Mouse (Mus musculus) embryonic facial prominence, embryonic 13.5 days (tissue): ENCODE measurements around the gene Dbn1. TPM values are rescaled to one million over a fixed set of nuclear protein-coding genes. Genes with fewer than 3 reads are reported as not detected.

Source experiments
- ATAC-seq: fragments of 200-750 bp; cut with Nextera tagmentation; 2 replicates; pipeline ENCODE4 v1.8.0; 2017; ENCODE audit warnings: low read depth; ENCODE audit not compliant: insufficient number of reproducible peaks, insufficient read depth, low FRiP score, low TSS enrichment
- H3K27ac ChIP-seq: fragments of 300-500 bp; sonication (generic); 2 replicates; pipeline ENCODE4 v1.5.1; 2015; ENCODE audit warnings: moderate library complexity, mild to moderate bottlenecking, inconsistent platforms
- H3K27me3 ChIP-seq: fragments of 300-500 bp; sonication (generic); 2 replicates; pipeline ENCODE4 v1.6.1; 2015; ENCODE audit warnings: mild to moderate bottlenecking, inconsistent platforms
- H3K36me3 ChIP-seq: fragments of 300-500 bp; sonication (generic); 2 replicates; pipeline ENCODE4 v1.6.1; 2015; ENCODE audit warnings: mild to moderate bottlenecking, inconsistent platforms
- H3K4me1 ChIP-seq: fragments of 300-500 bp; sonication (generic); 2 replicates; pipeline ENCODE4 v1.6.1; 2015; ENCODE audit warnings: inconsistent platforms
- H3K4me2 ChIP-seq: fragments of 300-500 bp; sonication (generic); 2 replicates; pipeline ENCODE4 v1.6.1; 2015; ENCODE audit warnings: moderate library complexity, mild to moderate bottlenecking, inconsistent platforms
- H3K4me3 ChIP-seq: fragments of 300-500 bp; sonication (generic); 2 replicates; pipeline ENCODE4 v1.5.1; 2015; ENCODE audit warnings: mild to moderate bottlenecking, inconsistent platforms
- H3K9ac ChIP-seq: fragments of 300-500 bp; sonication (generic); 2 replicates; pipeline ENCODE4 v1.6.1; 2015; ENCODE audit warnings: mild to moderate bottlenecking, inconsistent platforms
- H3K9me3 ChIP-seq: fragments of 300-500 bp; sonication (generic); 2 replicates; pipeline ENCODE4 v1.6.1; 2016; ENCODE audit warnings: inconsistent platforms
- WGBS: fragments of 180-500 bp; shearing (Covaris S2); methylation state at CpG from one replicate; pipeline ENCODE4 v1.1.7; 2015; ENCODE audit warnings: mixed read lengths; 5-methylcytosine and 5-hydroxymethylcytosine counted together
- polyA plus RNA-seq: library from polyadenylated mRNA; unstranded; fragments of >200 nt; fragmentation: Nextera tagmentation; extraction: Ambion mirVana; gene quantifications from 2 replicates; pipeline ENCODE4 v1.2.1, GENCODE M21; 2015

Dbn1 gene
- polyA plus RNA-seq = 275 and 276 TPM in 2 replicates

GRCm38 (mm10) chr13:55487578-55488498, at the start of gene Dbn1:
Dbn1 (minus strand) TSS chr13:55488111.
- Histone ChIP-seq H3K27me3 (no peaks in the 10 kb centered on the region), H3K4me3 (peak within 1 kb of the TSS; percentile 100), H3K4me2 (peak within 1 kb of the TSS; percentile 94), H3K9me3 (no peaks in the 10 kb centered on the region), H3K27ac (peak within 1 kb of the TSS; percentile 92), H3K4me1 (peaks cover 42% of the 10 kb centered on the region), H3K9ac (peak within 1 kb of the TSS; percentile 100), H3K36me3 (peaks cover 7% of the 10 kb centered on the region)
- 1% methylated on average over 73 of the region's 83 CpGs for WGBS
- peak; percentile 69 for ATAC-seq

GRCm38 (mm10) chr13:55536194-55537175, 48.6 kb upstream of the Dbn1 start, which contains the start of gene Ddx41:
Ddx41 (minus strand) TSS chr13:55536658.
- peak; percentile 95 for ATAC-seq
- peaks cover 16% of the 10 kb centered on the region for H3K4me1 ChIP-seq
- WGBS = under 1% methylated on average over 70 of the region's 70 CpGs
- H3K4me2 ChIP-seq = peak within 1 kb of the TSS; percentile 97
- H3K9ac ChIP-seq = peak within 1 kb of the TSS; percentile 91
- H3K36me3 ChIP-seq = peaks cover 78% of the 10 kb centered on the region
- H3K4me3 ChIP-seq = peak within 1 kb of the TSS; percentile 91
- no peaks in the 10 kb centered on the region for H3K27me3 ChIP-seq
- H3K27ac ChIP-seq = peak within 1 kb of the TSS; percentile 65
- H3K9me3 ChIP-seq = no peaks in the 10 kb centered on the region

GRCm38 (mm10) chr13:55535796-55536193, 47.9 kb upstream of the Dbn1 start:
- WGBS = 18% methylated on average over 17 of the region's 17 CpGs
- Histone ChIP-seq H3K27me3 (no peaks in the 10 kb centered on the region), H3K36me3 (peaks cover 78% of the 10 kb centered on the region), H3K4me2 (peak overlapping the region; percentile 97), H3K9me3 (no peaks in the 10 kb centered on the region), H3K27ac (peak overlapping the region; percentile 28; the same call in 1 of the 2 replicates), H3K4me3 (peak overlapping the region; percentile 91), H3K9ac (peak overlapping the region; percentile 91), H3K4me1 (peaks cover 16% of the 10 kb centered on the region)
- no peak for ATAC-seq

GRCm38 (mm10) chr13:55535191-55535590, 47.3 kb upstream of the Dbn1 start:
- no peak for ATAC-seq
- peak overlapping the region; percentile 97 for H3K4me2 ChIP-seq
- peaks cover 78% of the 10 kb centered on the region for H3K36me3 ChIP-seq
- H3K4me1 ChIP-seq = peaks cover 16% of the 10 kb centered on the region
- H3K9ac ChIP-seq = peak overlapping the region; percentile 91
- no peaks in the 10 kb centered on the region for H3K9me3 ChIP-seq
- no peak overlapping the region for H3K27ac ChIP-seq
- no peaks in the 10 kb centered on the region for H3K27me3 ChIP-seq
- H3K4me3 ChIP-seq = peak overlapping the region; percentile 91
- WGBS = 91% methylated on average over 15 of the region's 15 CpGs

- no peak within 1 kb of the TSS for H3K4me3 ChIP-seq
- ATAC-seq = no peak
- H3K27me3 ChIP-seq = no peaks in the 10 kb centered on the region
- no peaks in the 10 kb centered on the region for H3K9me3 ChIP-seq
- H3K27ac ChIP-seq = no peak within 1 kb of the TSS
- H3K4me2 ChIP-seq = no peak within 1 kb of the TSS
- 74% methylated on average over 8 of the region's 8 CpGs for WGBS
- peaks cover 56% of the 10 kb centered on the region for H3K36me3 ChIP-seq
- no peak within 1 kb of the TSS for H3K9ac ChIP-seq
- H3K4me1 ChIP-seq = no peaks in the 10 kb centered on the region
Measured at GRCm38 (mm10) chr13:55529198-55529915, 41.4 kb upstream of the Dbn1 start, which contains the start of gene Dok3. Dok3 (minus strand) TSS chr13:55529296.

DNA sequence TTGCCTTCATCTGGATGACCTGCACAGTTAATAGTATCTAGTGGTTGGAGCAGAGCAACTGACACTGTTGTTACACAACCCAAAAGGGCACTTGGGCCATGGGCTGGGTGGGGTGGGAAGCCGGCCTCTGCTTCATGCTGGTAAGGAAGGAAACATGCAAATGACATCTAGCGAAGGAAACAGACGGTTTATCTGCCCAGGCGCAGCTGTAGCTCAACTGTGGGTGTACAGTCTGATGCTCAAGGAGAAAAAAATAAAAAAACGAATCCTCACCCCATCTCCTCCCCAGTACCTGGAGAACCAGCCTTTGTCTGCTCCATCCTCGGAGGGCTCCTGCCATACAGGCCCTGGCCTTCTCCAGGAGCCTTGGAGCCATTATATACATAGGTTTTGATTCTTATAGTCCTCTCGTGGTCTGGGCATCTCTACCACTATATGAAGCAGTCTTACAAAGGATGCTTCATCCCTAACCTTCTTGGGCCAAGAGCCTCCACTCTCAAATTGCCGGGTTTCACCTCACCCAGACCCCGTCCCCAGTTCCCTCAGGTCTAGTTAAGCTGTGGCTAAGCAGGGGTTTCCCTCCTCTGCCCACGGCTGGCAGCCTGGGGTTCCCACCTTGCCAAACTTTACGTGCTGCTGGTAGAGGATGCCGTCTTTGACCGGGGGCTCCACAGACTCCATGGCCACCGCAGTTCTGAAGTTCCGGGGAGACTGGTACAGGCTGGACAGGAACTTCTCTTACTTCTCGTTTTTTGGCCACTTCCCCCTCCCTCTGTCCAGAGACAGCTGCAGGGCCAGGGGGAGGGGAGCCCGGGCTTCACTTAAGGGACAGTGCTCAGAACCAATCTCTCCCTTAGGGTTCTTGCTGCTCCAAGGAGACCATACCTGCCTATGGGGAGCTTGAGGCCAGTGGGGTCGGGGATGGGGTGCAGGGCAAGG, 40.2 kb upstream of the Dbn1 start:
- 82% methylated on average over 18 of the region's 18 CpGs for WGBS
- H3K9ac ChIP-seq = no peak overlapping the region
- H3K4me1 ChIP-seq = no peaks in the 10 kb centered on the region
- peaks cover 43% of the 10 kb centered on the region for H3K36me3 ChIP-seq
- ATAC-seq = no peak
- no peaks in the 10 kb centered on the region for H3K27me3 ChIP-seq
- no peak overlapping the region for H3K4me3 ChIP-seq
- H3K4me2 ChIP-seq = no peak overlapping the region
- H3K27ac ChIP-seq = no peak overlapping the region
- H3K9me3 ChIP-seq = no peaks in the 10 kb centered on the region

DNA sequence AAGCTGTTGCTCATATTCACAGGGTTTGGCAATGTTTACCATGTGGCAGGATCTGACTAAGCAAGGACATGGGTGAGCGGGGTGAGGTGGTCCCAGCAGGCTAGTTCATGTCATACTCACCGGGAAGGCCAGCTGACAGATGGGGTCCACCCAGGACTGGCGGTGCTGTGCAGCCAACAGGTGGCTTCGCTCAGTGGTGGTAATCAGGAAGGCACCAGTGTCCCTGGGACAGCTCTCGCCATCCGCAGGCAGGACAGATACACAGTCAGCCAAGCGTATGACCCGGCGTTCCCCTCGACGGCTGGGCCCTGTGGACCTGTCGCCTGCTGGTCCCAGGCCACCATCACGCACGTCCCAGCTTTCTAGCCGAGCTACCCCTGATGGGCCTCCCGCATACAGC, 39.3 kb upstream of the Dbn1 start:
- H3K27me3 ChIP-seq = no peaks in the 10 kb centered on the region
- 87% methylated on average over 16 of the region's 16 CpGs for WGBS
- H3K36me3 ChIP-seq = peaks cover 34% of the 10 kb centered on the region
- no peak overlapping the region for H3K27ac ChIP-seq
- no peak for ATAC-seq
- H3K4me3 ChIP-seq = no peak overlapping the region
- no peaks in the 10 kb centered on the region for H3K4me1 ChIP-seq
- no peak overlapping the region for H3K4me2 ChIP-seq
- no peak overlapping the region for H3K9ac ChIP-seq
- H3K9me3 ChIP-seq = no peaks in the 10 kb centered on the region

GRCm38 (mm10) chr13:55525733-55526553, 38.0 kb upstream of the Dbn1 start:
- Histone ChIP-seq H3K4me1 (no peaks in the 10 kb centered on the region), H3K27me3 (no peaks in the 10 kb centered on the region), H3K4me2 (no peak overlapping the region), H3K4me3 (no peak overlapping the region), H3K9me3 (no peaks in the 10 kb centered on the region), H3K9ac (no peak overlapping the region), H3K36me3 (peaks cover 21% of the 10 kb centered on the region), H3K27ac (no peak overlapping the region)
- 85% methylated on average over 16 of the region's 16 CpGs for WGBS
- no peak for ATAC-seq

GRCm38 (mm10) chr13:55523951-55524600, 36.2 kb upstream of the Dbn1 start:
- 88% methylated on average over 23 of the region's 23 CpGs for WGBS
- no peak overlapping the region for H3K4me3 ChIP-seq
- no peaks in the 10 kb centered on the region for H3K27me3 ChIP-seq
- H3K36me3 ChIP-seq = peaks cover 3% of the 10 kb centered on the region
- ATAC-seq = no peak
- no peak overlapping the region for H3K27ac ChIP-seq
- no peaks in the 10 kb centered on the region for H3K4me1 ChIP-seq
- H3K9me3 ChIP-seq = no peaks in the 10 kb centered on the region
- no peak overlapping the region for H3K4me2 ChIP-seq
- no peak overlapping the region for H3K9ac ChIP-seq
